Mouse (Mus musculus): ENCODE results near the gene Capn12. TPM values are rescaled to one million over a fixed set of nuclear protein-coding genes. Genes with fewer than 3 reads are reported as not detected.
"Not testable (repeated sequence)": the region's sequence is repeated elsewhere in the genome, so short reads cannot be mapped to it uniquely, and the experiment has no call there.

Gene Capn12
- polyA plus RNA-seq, 1 experiment from 2014 or later = 0.57 TPM

DNA sequence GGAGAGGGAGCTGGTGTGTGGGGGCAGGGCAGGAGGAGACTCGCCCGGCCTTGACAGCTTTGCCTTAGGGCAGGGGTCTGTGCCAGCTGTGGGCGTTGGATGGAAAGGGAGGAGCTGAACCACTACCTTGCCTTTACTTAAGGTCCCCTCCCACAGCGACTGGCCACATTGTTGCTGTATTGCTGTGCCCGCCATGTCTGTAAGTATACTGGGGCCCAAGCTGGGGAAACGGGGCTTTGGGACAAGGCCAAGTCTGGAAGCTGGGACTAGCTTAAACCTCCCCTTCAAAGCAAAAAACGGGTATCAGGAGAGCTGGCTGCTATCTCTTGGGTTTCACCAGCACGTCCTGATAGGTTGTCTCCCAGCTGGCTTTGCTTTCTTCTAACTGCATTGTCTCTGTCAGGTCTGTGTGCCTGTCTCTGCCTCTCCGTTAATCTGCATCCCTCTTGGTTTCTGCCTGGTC, 16.9 kb upstream of the Capn12 start:
- H3K9me3 ChIP-seq = 0 out of 2 replicates have a peak, but pooled peaks cover 4% of the 10 kb centered on the region
- no peaks in the 10 kb centered on the region for H3K27me3 ChIP-seq (replicated peaks)
- ATAC-seq (ENCODE audit: low FRiP score, low read depth) = no peak
- H3K27ac ChIP-seq = no peak overlapping the region
- H3K36me3 ChIP-seq = no peaks in the 10 kb centered on the region
- 0 out of 2 replicates have a peak overlapping the region, but pooled peaks have one; percentile 3 for H3K4me2 ChIP-seq (replicated peaks)
- peaks cover 8% of the 10 kb centered on the region; the same call in 1 of the 2 replicates for H3K4me1 ChIP-seq
- no peak overlapping the region for H3K9ac ChIP-seq
- WGBS = 54% methylated on average over 9 of the region's 9 CpGs
- H3K4me3 ChIP-seq = no peak overlapping the region

GRCm38 (mm10) chr7:28865481-28866300, 15.5 kb upstream of the Capn12 start:
- Histone ChIP-seq H3K9me3 (0 out of 2 replicates have a peak, but pooled peaks cover 4% of the 10 kb centered on the region), H3K36me3 (no peaks in the 10 kb centered on the region), H3K4me1 (peaks cover 8% of the 10 kb centered on the region; the same call in 1 of the 2 replicates), H3K9ac (0 out of 2 replicates have a peak overlapping the region, but pooled peaks have one; percentile 33), H3K4me3 (no peak overlapping the region), H3K4me2 (replicated peaks) (peak overlapping the region; percentile 50), H3K27me3 (replicated peaks) (no peaks in the 10 kb centered on the region), H3K27ac (no peak overlapping the region)
- ATAC-seq (ENCODE audit: low FRiP score, low read depth) = peak; percentile 53; the same call in 1 of the 2 replicates
- 46% methylated on average over 33 of the region's 33 CpGs for WGBS

DNA sequence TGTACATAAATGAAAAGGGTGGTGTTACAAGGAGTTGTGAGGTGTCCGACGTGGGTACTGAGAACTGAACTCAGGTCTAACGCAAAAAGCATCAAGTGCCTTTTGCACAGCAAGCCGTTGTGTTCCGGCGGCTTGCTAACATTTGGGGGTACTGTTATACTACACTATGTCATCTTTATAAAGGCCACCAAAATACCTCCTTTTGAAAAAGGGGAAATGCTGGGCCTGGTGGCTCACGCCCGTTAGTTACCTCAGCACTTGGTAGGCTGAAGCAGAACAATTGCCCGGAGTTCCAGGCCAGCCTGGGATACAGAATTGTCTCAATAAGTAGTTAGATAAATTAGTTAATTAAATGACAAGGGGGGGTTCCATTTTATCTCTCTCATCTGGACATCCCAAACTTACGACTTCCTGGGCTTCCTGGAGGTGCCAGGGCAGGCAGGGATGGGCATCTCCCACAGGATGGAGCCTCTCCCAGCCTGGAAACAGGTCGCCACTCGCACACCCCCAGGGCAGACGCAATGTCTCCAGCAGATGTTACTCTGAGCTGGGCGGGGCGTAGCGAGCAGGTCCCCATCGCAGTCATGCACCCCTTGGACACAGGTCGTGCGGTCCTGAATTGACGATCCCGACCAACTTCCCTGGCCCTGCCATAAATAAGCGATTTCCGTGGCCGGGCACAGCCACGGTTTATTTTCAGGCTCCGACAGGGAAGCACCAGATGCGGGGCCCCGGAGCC, 14.3 kb upstream of the Capn12 start:
- 88% methylated on average over 28 of the region's 28 CpGs for WGBS
- H3K36me3 ChIP-seq = no peaks in the 10 kb centered on the region
- ATAC-seq (ENCODE audit: low FRiP score, low read depth) = no peak
- H3K4me1 ChIP-seq = peaks cover 8% of the 10 kb centered on the region; the same call in 1 of the 2 replicates
- H3K4me2 ChIP-seq (replicated peaks) = no peak overlapping the region
- no peaks in the 10 kb centered on the region for H3K27me3 ChIP-seq (replicated peaks)
- H3K4me3 ChIP-seq = no peak overlapping the region
- no peak overlapping the region for H3K9ac ChIP-seq
- H3K27ac ChIP-seq = no peak overlapping the region
- H3K9me3 ChIP-seq = no peaks in the 10 kb centered on the region

DNA sequence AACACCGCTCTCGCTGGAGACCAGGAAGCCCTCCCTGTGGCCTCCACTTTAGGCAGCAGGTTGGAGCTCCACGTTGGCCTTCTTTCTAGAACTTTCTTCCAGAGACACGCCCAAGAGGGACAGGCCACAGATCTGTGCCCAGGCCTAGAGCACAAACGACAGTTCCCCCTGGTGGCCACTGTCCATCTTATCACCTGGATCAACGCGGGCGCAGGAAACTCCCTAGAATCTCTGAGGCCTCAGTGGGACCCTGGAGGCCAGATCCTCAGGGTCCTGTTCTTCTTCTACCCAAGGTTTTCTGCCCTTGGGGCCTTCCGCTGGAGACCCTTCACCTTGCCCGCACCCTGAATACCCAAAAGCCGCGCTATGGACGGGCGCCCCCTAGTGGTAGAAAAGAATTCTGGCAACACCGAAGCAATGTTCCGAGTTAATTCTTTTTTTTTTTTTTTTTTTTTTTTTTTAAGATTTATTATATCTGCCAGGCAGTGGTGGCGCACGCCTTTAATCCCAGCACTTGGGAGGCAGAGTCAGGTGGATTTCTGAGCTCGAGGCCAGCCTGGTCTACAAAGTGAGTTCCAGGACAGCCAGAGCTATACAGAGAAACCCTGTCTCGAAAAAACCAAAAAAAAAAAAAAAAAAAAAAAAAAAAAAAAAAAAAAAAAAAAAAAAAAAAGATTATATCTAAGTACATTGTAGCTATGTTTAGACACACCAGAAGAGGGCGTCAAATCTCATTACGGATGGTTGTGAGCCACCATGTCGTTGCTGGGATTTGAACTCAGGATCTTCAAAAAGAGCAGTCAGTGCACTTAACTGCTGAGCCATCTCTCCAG, 13.5 kb upstream of the Capn12 start:
- H3K9ac ChIP-seq; H3K27me3 ChIP-seq (replicated peaks); H3K4me1 ChIP-seq; H3K4me3 ChIP-seq; H3K9me3 ChIP-seq; ATAC-seq (ENCODE audit: low FRiP score, low read depth); H3K36me3 ChIP-seq; H3K27ac ChIP-seq: not testable (repeated sequence)
- H3K4me2 ChIP-seq (replicated peaks) = 0 out of 2 replicates have a peak overlapping the region, but pooled peaks have one; percentile 5
- 33% methylated on average over 23 of the region's 23 CpGs for WGBS

- Histone ChIP-seq H3K9me3 (no peaks in the 10 kb centered on the region), H3K27me3 (replicated peaks) (no peaks in the 10 kb centered on the region), H3K4me3 (no peak overlapping the region), H3K4me2 (replicated peaks) (no peak overlapping the region), H3K36me3 (no peaks in the 10 kb centered on the region), H3K27ac (no peak overlapping the region), H3K4me1 (no peaks in the 10 kb centered on the region), H3K9ac (no peak overlapping the region)
- WGBS = 91% methylated on average over 24 of the region's 24 CpGs
- ATAC-seq (ENCODE audit: low FRiP score, low read depth) = no peak
These were observed 10.1 kb upstream of the Capn12 start for GRCm38 (mm10) chr7:28870901-28871664.

DNA sequence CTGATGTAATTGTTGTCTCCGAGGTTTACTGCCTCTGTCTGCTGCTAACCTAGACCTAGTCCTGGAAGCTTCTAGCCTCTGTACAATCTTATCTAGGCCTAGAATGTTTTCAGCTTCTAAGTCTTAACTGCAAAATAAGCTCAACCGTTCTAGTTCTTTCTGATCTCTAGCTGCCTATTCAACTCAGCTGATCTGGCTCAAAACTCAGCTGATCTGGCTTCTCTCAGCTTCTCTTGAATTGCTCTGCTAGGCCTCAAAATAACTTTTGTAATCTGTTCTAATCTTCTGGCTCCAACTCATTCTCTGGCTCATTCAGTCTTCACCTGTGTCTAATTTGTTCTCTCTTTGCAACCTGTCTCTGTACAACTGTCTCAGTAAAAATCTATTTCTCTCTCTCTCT, 6.7 kb upstream of the Capn12 start:
- Histone ChIP-seq H3K27ac (no peak overlapping the region), H3K9me3 (no peaks in the 10 kb centered on the region), H3K27me3 (replicated peaks) (no peaks in the 10 kb centered on the region), H3K4me3 (no peak overlapping the region), H3K4me1 (no peaks in the 10 kb centered on the region), H3K4me2 (replicated peaks) (no peak overlapping the region), H3K9ac (no peak overlapping the region), H3K36me3 (no peaks in the 10 kb centered on the region)
- no peak for ATAC-seq (ENCODE audit: low FRiP score, low read depth)
- 69% methylated on average over 2 of the region's 2 CpGs for WGBS

GRCm38 (mm10) chr7:28876099-28876498, 5.1 kb upstream of the Capn12 start:
- ATAC-seq (ENCODE audit: low FRiP score, low read depth) = no peak
- H3K9me3 ChIP-seq = no peaks in the 10 kb centered on the region
- no peaks in the 10 kb centered on the region for H3K4me1 ChIP-seq
- no peak overlapping the region for H3K27ac ChIP-seq
- no peak overlapping the region for H3K4me2 ChIP-seq (replicated peaks)
- H3K4me3 ChIP-seq = no peak overlapping the region
- no peak overlapping the region for H3K9ac ChIP-seq
- WGBS = 75% methylated on average over 4 of the region's 4 CpGs
- no peaks in the 10 kb centered on the region for H3K27me3 ChIP-seq (replicated peaks)
- no peaks in the 10 kb centered on the region for H3K36me3 ChIP-seq

DNA sequence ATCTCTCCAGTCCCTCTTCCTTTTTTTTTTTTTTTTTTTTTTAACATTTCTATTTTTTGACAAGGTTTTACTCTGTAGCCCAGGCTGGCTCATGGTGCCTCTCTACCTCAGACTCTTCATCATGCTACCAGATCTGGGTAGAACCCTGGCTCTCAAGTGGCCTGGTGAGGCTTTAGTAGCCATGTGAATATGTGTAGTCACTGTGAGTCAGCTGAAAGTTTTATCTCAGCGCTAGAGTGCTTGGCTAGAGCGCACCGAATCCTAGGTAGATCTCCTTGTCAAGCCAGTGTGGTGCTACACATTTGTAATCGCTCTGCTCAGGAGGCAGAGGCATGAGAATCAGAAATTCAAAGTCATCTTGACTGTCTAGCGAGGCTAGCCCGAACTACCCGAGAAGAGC, 4.1 kb upstream of the Capn12 start:
- WGBS = 82% methylated on average over 7 of the region's 7 CpGs

GRCm38 (mm10) chr7:28877856-28878255, 3.4 kb upstream of the Capn12 start:
- no peak for ATAC-seq (ENCODE audit: low FRiP score, low read depth)
- Histone ChIP-seq H3K9me3 (no peaks in the 10 kb centered on the region), H3K27ac (no peak overlapping the region), H3K27me3 (replicated peaks) (no peaks in the 10 kb centered on the region), H3K4me1 (peaks cover 4% of the 10 kb centered on the region; the same call in 1 of the 2 replicates), H3K9ac (no peak overlapping the region), H3K36me3 (no peaks in the 10 kb centered on the region), H3K4me2 (replicated peaks) (no peak overlapping the region), H3K4me3 (no peak overlapping the region)
- 83% methylated on average over 4 of the region's 4 CpGs for WGBS

More for the DNA sequence above, 4.1 kb upstream of the Capn12 start:
- no peaks in the 10 kb centered on the region for H3K36me3 ChIP-seq
- no peak for ATAC-seq (ENCODE audit: low FRiP score, low read depth)
- no peak overlapping the region for H3K9ac ChIP-seq
- H3K4me1 ChIP-seq = peaks cover 4% of the 10 kb centered on the region; the same call in 1 of the 2 replicates
- no peak overlapping the region for H3K4me3 ChIP-seq
- H3K27me3 ChIP-seq (replicated peaks) = no peaks in the 10 kb centered on the region
- H3K27ac ChIP-seq = no peak overlapping the region
- no peak overlapping the region for H3K4me2 ChIP-seq (replicated peaks)
- no peaks in the 10 kb centered on the region for H3K9me3 ChIP-seq

DNA sequence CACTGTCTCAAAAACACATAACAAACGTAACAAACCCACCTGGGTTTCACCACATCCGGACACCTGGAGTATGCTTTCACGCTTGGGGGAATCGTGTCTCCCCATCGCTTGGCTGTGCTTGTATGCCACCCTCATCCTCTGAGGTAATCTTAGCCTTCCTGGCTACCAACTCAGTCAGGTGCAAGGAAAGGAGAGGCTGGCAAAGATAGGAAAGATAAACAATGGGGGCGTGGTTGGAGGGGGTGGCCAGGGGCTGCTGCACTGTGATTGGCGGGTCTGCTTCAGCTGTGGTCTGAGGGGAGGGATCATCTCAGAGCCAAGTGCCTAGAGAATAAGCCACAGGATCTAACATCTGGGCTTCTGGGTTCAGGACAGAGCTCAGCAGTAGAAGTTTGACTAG, 1.6 kb upstream of the Capn12 start:
- Histone ChIP-seq H3K36me3 (no peaks in the 10 kb centered on the region), H3K4me2 (replicated peaks) (no peak overlapping the region), H3K27ac (no peak overlapping the region), H3K9me3 (no peaks in the 10 kb centered on the region), H3K4me1 (peaks cover 4% of the 10 kb centered on the region; the same call in 1 of the 2 replicates), H3K27me3 (replicated peaks) (no peaks in the 10 kb centered on the region), H3K9ac (no peak overlapping the region), H3K4me3 (no peak overlapping the region)
- no peak for ATAC-seq (ENCODE audit: low FRiP score, low read depth)
- 82% methylated on average over 7 of the region's 7 CpGs for WGBS

- 86% methylated on average over 10 of the region's 10 CpGs for WGBS
These were observed 668 bp upstream of the Capn12 start for GRCm38 (mm10) chr7:28880554-28880953.

More at GRCm38 (mm10) chr7:28880554-28880953, 668 bp upstream of the Capn12 start:
- Histone ChIP-seq H3K9ac (no peak overlapping the region), H3K4me2 (replicated peaks) (no peak overlapping the region), H3K27ac (no peak overlapping the region), H3K9me3 (no peaks in the 10 kb centered on the region), H3K27me3 (replicated peaks) (no peaks in the 10 kb centered on the region), H3K4me1 (peaks cover 4% of the 10 kb centered on the region; the same call in 1 of the 2 replicates), H3K36me3 (no peaks in the 10 kb centered on the region), H3K4me3 (no peak overlapping the region)
- ATAC-seq (ENCODE audit: low FRiP score, low read depth) = no peak

Measured in neural tube, embryonic 12.5 days (tissue).